Mouse (Mus musculus): ENCODE data around the gene Pcsk6. TPM values are rescaled to one million over a fixed set of nuclear protein-coding genes. Genes with fewer than 3 reads are reported as not detected.
"Not testable (repeated sequence)": the region's sequence is repeated elsewhere in the genome, so short reads cannot be mapped to it uniquely, and the experiment has no call there.

The Pcsk6 gene
- total RNA-seq (2017): not detected in 3 replicates

- ATAC-seq (replicated peaks; ENCODE audit: insufficient number of reproducible peaks, low FRiP score, low TSS enrichment, poor library complexity, severe bottlenecking): no peak
Measured at GRCm38 (mm10) chr7:65861591-65862472, at the start of gene Pcsk6. Pcsk6 (plus strand) TSS chr7:65861734.

DNA sequence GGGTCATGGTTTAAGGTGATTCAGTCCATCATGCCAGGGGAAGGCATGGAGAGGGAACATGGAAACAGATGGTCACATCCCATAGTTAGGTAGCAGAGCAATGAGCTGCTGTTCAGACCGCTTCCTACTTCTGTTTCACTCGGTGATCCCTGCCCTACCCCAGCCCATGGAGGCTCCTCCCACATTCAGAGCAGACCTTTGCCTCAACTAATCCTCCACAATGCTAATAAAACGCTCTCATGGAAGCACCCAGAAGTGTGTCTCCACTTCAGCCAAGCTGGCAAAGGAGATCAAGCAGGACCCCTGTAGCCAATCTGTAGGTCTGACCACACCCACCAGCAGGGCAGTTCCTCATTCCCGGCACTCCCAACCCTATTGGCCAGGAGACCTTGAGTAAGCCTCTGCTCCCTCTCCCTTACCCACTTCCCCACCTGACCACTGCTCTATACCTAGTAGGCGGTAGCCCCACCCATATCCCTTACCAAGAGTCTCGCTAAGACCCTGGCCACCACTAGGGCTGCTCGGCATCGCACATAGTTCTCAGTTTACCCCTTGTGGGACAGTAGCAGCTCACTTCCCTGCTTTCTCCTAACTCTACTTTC lies 47.8 kb upstream of the Pcsk6 start:
- ATAC-seq (replicated peaks; ENCODE audit: insufficient number of reproducible peaks, low FRiP score, low TSS enrichment, poor library complexity, severe bottlenecking): no peak

- ATAC-seq (replicated peaks; ENCODE audit: insufficient number of reproducible peaks, low FRiP score, low TSS enrichment, poor library complexity, severe bottlenecking): no peak
Measured at GRCm38 (mm10) chr7:65817564-65817963, 44.0 kb upstream of the Pcsk6 start.

GRCm38 (mm10) chr7:65820391-65820790 lies 41.1 kb upstream of the Pcsk6 start:
- no peak for ATAC-seq (replicated peaks; ENCODE audit: insufficient number of reproducible peaks, low FRiP score, low TSS enrichment, poor library complexity, severe bottlenecking)

DNA sequence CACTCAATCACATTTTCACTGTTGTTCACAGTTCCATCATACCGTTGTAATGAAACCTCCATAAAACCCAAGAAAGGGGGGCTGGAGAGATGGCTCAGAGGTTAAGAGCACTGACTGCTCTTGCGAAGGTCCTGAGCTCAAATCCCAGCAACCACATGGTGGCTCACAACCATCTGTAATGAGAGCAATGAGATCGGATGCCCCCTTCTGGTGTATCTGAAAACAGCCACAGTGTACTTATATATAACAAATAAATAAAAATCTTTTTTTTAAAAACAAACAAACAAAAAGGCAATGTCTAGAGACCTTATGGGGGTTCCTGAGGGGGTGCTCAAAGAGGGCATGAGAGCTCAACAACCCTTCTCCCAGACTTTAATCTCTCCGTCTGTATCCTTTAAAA lies 39.6 kb upstream of the Pcsk6 start:
- ATAC-seq (replicated peaks; ENCODE audit: insufficient number of reproducible peaks, low FRiP score, low TSS enrichment, poor library complexity, severe bottlenecking): not testable (repeated sequence)

- ATAC-seq (replicated peaks; ENCODE audit: insufficient number of reproducible peaks, low FRiP score, low TSS enrichment, poor library complexity, severe bottlenecking): no peak
Measured at GRCm38 (mm10) chr7:65822506-65823119, 38.9 kb upstream of the Pcsk6 start.

DNA sequence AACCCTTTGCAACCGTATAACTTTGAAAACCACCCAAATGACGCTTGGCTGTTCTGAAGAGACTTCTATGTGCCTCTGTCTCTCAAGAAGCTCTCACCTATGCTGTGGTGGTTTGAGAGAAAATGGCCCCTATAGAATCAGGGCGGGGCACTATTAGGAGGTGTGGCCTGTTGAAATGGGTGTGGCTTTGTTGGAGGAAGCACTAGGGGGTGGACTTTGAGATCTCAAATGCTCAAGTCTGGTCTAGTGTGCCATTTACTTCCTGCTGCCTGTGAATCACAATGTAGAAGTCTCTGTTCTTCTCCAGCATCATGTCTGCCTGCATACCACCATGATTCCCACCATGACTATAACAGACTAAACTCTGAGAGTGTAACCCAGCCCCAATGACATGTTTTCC lies 21.8 kb upstream of the Pcsk6 start:
- no peak for ATAC-seq (replicated peaks; ENCODE audit: insufficient number of reproducible peaks, low FRiP score, low TSS enrichment, poor library complexity, severe bottlenecking)

- no peak for ATAC-seq (replicated peaks; ENCODE audit: insufficient number of reproducible peaks, low FRiP score, low TSS enrichment, poor library complexity, severe bottlenecking)
Measured at GRCm38 (mm10) chr7:65843210-65843609, 18.3 kb upstream of the Pcsk6 start.

DNA sequence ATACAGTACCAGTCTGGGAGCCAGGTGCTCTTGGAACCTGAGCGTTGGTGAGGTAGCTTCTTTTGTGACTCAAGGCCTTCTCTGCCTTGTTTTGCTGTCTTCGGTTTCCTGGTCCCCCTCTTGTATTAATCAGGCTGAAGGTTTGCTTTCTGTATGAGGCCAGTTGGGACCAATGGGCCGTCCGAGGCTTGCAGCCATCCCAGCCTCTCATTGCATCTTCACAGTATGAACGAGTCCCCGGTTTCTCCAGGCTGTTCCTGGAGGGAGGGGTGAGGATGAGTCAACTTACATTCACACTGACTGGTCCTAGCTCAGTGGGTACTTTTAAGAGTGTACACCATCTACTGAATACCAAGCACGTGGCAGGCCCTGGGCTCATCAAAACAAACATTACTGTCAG lies 553 bp upstream of the Pcsk6 start:
- ATAC-seq (replicated peaks; ENCODE audit: insufficient number of reproducible peaks, low FRiP score, low TSS enrichment, poor library complexity, severe bottlenecking): no peak

DNA sequence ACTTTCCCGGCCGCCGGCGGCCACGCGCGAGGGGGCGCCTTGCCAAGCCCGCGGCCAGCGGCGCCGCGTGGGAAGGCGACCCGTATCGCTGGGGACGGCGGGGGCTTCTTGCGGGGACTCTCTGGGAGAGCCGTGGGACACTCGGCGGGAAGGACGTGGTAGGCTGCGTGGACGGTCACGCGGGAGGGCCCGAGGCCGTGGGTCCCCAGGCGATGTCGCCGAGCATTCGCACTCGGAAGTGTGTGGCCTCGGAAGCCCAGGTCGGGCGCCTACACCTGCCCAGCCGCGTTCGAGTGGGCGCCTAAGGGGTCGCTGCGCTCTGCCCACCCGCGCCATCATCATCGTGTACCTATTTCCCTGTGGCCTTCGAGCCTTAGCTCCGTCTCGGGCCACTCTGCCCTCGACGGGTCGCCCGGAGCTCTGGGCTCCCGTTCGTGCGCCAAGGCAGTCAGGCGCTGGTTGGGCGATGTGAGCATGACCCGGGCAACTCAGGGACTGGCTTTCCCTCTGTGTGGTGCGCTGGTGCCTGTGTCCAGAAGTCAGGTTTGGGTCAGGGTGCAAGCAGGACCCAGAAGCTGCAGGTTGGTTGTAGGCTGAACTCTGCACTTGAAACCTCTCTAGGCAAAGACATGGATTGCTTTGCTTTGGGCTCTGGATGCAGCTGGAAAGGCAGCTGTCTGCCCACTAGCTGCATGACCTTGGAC lies 1.1 kb downstream of the Pcsk6 start:
- ATAC-seq (replicated peaks; ENCODE audit: insufficient number of reproducible peaks, low FRiP score, low TSS enrichment, poor library complexity, severe bottlenecking): no peak

DNA sequence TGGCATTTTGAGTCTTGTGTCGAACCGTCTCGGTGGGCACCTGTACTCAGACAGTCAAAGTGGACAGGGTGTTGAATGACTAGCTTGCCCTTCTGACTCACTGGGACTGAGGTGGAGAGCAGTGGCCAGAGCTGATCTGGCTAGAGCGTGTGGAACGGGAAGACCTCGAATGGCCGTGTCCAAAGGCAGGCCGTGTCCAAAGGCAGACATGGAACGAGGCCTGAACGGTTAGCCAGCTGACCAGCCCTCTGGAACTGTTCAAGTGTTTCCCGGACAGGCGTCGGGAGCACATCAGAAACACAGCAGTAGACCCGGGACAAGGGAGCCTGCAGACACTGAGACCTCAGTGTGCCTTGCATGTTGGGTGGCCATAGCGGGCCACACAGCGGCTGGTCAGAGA lies 7.6 kb downstream of the Pcsk6 start:
- no peak for ATAC-seq (replicated peaks; ENCODE audit: insufficient number of reproducible peaks, low FRiP score, low TSS enrichment, poor library complexity, severe bottlenecking)

DNA sequence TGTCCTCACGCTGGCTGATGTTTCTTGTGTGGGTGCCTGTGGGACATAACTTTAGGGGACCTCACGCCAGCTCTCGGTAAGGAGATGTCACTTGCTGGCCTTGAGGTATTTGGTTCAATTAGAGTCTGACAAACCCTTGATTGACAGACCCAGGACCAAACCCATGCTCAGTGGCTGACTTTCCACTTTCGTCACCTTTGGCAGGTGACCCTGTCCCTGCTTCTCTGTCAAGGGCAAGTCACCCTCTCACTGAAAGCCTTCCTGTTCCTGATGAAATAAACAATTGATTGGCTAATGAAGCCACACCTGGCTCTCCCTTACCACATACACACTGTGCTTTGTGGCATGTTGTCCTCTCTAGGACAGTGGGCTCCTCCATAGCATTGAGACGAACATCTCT lies 8.3 kb downstream of the Pcsk6 start:
- no peak for ATAC-seq (replicated peaks; ENCODE audit: insufficient number of reproducible peaks, low FRiP score, low TSS enrichment, poor library complexity, severe bottlenecking)

DNA sequence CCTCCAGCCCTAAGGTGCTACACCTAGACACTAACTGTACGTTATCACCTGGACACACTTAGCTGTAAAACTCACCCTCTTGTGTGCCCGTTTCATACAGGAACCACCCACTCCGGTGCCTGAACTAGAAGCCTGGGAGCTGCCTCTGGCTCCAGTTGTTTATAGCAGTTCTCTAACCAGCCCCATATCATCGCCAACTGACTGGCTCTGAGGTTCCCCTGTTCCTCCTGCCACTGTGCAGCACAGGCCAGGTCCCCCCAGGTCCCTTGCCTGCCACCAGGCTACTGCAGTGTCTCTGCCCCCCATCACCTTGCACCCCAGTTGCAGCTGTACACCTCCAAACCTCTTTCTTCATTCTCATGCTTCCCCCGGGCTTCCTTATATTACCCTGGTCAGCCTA lies 8.7 kb downstream of the Pcsk6 start:
- no peak for ATAC-seq (replicated peaks; ENCODE audit: insufficient number of reproducible peaks, low FRiP score, low TSS enrichment, poor library complexity, severe bottlenecking)

GRCm38 (mm10) chr7:65870928-65871580 lies 9.5 kb downstream of the Pcsk6 start:
- ATAC-seq (replicated peaks; ENCODE audit: insufficient number of reproducible peaks, low FRiP score, low TSS enrichment, poor library complexity, severe bottlenecking): no peak

- no peak for ATAC-seq (replicated peaks; ENCODE audit: insufficient number of reproducible peaks, low FRiP score, low TSS enrichment, poor library complexity, severe bottlenecking)
Measured at GRCm38 (mm10) chr7:65871851-65872250, 10.3 kb downstream of the Pcsk6 start.

DNA sequence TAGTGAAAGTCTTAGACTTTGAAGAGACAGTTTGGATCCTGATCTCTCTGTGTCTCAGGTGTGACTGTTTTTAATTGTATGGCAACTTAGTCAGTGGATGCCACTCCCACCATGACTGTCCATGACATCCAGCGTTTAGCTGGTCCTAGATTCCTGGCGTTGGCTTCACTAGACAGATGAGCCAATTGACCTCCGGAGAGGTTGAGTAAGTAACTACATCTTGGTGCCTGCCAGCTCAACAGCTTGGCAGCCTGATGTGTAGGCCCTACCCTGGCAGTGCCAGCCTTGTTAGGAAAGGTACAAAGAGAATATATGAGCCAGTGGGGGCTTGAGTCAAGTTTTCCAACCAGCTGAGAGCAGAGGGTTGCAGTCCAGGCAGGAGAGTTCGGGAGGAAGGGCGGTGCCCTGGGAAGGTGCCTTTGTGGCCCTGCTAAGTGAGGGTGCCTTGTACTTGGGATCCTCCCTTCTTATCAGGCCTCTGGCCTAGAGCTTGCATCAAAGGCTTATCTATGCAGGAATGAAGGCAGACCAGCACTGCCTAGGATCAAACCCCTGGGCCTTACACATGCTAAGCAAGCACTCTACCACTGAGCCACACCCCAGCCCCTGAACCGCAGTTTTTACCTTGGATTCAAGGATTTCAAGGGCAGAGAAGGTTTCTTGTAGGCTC lies 11.8 kb downstream of the Pcsk6 start:
- ATAC-seq (replicated peaks; ENCODE audit: insufficient number of reproducible peaks, low FRiP score, low TSS enrichment, poor library complexity, severe bottlenecking): no peak

DNA sequence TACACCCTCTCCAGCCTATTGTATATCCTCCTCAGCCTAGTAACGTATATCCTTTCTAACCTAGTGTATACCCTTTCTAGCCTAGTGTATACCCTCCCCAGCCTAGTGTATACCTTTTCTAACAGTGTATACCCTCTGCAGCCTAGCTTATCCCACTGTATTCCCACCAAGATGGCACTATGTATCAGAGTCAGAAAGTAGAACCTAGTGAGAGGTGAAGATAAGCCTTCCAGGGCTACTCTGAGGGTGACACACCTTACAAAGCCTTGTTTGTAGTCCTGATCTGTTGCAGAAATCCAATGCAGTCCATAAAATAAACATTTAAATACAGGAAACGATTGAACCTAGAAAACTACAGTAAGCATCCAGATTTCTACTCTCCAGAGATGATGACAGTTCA lies 12.4 kb downstream of the Pcsk6 start:
- ATAC-seq (replicated peaks; ENCODE audit: insufficient number of reproducible peaks, low FRiP score, low TSS enrichment, poor library complexity, severe bottlenecking): no peak

GRCm38 (mm10) chr7:65876596-65876995 lies 15.1 kb downstream of the Pcsk6 start:
- ATAC-seq (replicated peaks; ENCODE audit: insufficient number of reproducible peaks, low FRiP score, low TSS enrichment, poor library complexity, severe bottlenecking): no peak

Measured in monocyte, adult 5-6 weeks (primary cell).